Mouse (Mus musculus) bone marrow macrophage, adult 2 months (primary cell): ENCODE measurements around the gene Pdzd2.

Source experiments
- CTCF ChIP-seq: IDR thresholded peaks from 2 replicates; pipeline ENCODE4 v1.5.1; 2012; ENCODE audit warnings: low read depth, mild to moderate bottlenecking, low read length, moderate library complexity
- POLR2A ChIP-seq: IDR thresholded peaks from 2 replicates; pipeline ENCODE4 v1.6.1; 2012; ENCODE audit warnings: mild to moderate bottlenecking, low read depth, low read length, borderline replicate concordance

- TF ChIP-seq CTCF (no peak), POLR2A (no peak)
These were observed 374.2 kb downstream of the Pdzd2 start for GRCm38 (mm10) chr15:12365416-12366071.
